Mouse (Mus musculus): ENCODE data around the gene Fam172a.
A peak's percentile ranks its signal among the peaks of the same experiment; 100 is the strongest.

Fam172a gene

DNA sequence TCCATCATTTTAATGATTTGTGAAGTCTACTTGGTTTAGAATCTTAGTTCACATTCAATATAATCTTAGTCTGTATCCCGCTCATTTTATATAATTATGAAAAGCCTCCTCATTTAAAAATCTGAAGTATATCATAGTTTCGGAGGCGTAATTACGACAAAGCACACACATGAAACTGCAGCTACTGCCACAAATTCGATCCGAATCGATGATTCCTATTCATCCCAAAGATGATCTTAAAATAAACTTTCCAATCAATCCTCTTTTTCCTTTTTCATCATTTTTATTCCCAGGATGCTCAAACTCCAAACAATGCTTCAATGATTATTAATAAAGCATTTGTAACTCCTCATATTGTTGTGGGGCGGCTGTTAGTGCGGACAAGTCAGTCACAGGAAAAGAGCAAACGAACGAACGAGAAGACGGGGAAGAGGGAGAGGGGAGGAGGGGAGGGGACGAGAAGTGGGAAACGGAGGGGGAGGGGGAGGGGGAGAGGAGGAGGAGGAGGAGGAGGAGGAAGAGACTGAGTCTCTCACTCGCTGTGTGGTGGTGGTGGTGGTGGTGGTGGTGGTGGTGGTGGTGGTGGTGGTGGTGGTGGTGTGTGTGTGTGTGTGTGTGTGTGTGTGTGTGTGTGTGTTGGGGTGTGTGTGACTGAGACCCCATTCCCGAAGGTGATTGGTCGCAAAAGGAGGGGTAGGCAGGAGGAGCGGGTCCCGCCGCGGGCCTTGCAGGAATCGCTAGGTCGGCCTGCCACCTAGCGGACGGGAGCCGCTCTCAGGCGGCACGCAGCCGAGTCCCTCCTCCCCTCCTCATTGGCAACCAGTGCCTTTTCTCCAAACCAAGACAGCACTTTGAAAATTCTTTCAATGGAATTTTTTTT lies 499.4 kb downstream of the Fam172a start:
- peak; percentile 97 for DNase-seq

DNA sequence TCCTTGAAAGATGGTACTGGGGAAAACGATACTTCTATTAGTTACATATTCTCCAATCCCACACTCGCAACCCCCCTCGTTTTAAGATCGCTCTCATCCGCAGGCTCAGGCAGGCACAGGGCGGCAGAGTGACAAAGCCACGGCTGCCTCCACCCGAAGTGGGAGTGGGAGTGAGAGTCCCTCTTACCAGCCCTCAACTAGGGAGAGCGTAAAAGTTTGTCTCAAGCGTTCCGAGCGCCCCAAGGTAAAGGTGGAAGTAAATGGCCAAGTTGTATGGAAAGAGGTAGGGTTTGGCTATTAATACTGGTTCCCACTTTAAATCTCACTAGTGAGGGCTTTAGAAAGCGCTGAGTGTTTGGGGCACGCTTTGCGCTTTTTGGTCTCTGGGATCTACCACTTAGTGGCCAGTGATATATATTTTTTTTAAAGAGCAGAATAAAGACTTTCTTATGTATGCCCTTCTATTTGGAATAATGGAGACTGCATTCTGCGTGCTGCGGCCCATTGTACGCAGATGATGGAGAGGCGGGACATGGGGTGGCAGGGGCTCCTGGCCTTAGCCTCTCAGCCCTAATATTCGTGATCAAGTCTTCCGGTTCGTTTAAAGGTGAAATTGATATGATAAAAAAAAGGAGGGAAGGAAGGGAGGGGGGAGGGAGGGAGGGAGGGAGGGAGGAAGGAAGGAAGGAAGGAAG lies 500.2 kb downstream of the Fam172a start:
- no peak for DNase-seq

DNA sequence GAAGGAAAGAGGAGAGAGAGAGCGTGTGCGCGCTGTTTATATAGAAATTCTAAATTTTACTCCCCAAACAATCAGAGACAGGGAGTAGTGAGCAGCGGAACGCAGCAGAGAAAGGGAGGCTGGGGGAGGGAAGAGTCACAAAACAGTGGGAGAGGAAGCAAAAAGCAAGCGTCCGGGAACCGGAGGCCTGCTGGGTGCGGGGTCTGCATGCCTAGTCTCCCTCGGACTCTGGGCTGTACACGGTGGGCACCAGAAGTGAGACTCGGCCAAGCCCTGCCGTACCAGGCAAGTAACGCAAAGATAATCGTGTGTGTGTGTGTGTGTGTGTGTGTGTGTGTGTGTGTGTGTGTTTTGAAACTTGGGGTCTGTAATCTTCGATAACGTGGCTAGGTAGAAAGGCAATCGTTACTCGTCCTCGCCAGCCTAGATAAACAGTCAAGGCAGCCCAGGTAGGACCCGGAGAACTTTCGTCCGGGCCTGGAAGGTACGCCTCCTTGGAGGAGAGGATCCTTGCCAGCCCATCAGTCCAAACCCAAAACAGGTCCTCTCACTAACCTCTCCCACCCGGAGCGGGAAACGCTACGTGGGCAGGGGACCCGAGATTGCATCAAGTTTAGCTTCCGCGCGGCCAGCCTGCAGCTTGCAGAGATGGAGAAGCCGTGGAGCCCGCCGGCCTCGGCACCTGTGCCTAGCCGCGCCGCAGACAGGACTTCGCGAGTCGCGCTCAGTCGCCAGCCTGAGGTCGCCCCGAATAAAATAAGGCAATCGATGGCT lies 500.9 kb downstream of the Fam172a start:
- DNase-seq: peak; percentile 72 to 78

DNA sequence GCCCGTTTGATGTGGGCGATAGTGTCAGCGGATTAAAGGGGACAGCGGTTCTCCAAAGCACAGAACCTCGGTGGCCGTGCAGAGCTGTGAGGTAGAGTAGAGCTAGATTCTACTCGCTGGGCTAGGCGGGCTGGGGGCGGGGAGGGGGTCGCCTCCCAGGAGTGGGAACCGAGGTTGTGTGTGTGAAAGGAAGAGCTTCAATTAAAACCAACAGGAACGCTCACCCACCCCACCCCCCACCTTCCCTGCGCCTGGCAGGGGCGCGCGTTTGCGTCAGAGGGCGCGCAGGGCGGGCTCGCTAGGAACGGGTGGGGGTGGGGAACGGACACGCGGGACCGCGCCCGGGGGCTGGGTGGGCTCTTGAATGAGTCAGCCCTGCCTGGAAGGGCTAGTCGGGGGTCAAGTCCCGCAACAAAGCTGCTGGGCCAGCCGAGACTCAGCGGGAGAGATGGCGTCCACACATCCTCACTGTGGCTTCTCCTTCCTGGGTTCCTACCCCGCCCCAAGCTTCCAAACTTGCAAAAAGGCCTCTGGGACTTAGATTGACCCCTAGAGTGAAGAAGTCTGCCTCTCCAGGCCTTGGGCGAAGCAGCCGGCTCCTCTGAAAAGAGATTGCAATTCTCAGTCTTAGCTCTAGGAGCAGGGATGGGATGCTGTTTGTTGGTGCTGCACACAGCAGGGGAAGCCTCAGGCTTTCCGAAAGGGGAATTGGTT lies 501.7 kb downstream of the Fam172a start:
- DNase-seq: peak; percentile 81 to 86

DNA sequence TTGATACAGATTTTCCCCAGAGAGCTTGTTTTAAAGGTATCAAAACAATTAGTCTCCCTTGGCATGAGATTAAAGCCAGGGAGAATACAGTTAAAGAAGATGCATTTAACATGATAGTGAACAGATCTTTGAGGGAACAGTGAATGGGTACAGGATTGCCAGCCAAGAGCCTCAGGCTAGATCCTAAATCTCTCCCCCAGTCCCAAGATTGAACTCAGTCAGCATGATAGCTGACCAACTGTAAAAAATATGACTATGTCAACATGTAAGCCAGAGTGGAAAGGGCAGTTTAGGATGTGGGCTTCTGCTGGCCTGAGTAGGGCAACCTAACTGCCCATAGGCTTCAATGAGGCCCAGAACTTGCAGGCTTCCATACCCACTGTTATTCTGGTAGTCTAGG lies 503.6 kb downstream of the Fam172a start:
- no peak for DNase-seq

DNA sequence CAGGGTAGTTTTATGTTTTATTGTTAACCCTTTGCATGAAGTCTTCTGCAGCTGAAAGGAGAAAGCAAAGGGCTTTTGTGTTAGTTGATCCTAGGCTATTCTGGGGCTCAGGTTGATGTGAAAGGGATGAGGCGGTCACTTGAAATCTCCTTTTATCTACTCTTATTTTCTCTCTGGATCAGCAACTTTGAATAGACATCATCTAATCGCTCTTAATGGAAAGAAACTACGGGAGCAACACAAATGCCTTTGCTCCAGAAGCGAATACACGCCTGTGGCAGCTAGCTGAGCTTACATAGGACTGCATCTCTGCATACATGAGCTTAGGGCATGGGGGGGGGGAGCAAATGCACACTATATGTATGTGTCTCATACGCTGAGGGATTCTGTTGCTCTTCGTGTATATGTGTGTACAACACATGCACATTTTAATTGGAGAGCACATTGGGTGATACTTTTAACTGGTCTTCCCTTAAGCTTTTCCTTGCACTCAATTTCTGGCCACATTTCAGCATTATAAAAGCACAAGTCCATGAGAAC lies 505.1 kb downstream of the Fam172a start:
- DNase-seq: no peak

DNA sequence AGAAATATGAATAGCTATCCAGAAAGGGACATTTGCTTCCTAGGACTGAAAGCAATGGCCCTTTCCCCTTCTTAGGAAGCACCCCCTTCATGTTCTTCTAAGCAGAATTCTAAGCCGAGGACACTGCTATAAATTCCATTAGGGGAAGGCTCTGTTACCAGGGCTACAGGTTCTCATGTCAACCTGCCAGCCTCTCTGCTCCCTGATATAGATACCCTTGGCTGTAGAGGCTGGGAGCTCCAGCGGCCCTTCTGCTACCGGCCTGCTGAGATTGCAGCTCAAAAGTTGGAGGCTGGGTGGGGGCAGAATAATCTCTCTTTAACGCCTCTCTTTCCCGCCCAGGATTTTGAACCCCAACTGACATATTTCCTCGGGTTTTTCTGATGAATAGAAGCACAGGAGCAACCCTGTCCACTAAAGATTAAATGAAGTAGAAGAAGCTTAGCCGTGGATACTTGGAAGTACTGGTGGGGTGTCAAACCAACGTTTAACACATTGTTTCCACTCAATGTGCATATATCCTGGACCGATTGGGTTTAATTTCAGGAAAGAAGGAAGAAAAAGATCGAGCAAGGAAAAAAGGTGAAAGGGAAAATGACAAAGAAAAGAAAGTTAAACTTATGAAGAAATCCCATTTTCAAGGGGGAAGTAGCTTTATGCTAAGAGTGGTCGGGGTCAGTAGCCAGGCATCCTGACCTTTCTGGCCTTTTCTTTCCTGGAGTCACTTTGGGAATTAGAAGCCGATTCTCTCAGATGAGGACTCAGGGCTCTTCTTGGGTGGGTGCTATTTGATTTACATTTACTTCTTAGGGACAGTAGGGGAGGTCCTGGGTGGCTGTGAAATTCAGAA lies 506.2 kb downstream of the Fam172a start:
- peak; percentile 44 to 60 for DNase-seq

DNA sequence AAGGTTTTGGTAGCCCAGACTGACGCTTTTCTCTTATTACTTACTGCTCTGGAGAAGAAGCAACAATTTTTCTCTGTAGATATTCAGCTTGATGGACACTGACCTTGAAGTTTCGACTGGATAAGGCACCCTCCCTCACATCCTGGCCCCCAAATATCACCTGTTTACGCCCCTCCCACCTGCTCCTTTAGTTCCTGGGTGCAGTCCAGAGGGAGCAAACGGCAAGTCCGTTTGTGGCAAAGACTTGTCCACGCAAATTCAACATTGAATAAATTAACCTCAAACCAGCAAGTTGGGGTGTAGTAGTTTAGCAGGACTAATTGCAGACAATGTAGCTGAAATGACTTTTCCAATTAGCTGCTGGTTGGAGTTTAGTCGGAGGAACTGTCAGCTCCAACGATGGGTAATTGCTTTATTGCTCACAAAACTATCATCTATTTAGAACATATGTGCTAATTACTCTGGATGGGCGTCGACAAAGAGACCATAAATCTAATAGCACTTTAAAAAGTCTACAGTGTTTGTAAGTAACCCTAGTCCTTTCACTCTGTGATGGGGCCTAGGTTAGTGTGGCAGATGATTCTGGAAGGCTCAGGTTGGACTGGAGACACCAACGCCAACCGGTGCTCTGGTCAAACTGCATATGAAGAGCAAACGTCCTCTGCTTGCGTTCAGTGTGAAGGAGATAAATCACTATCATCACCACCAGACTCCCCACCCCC lies 507.0 kb downstream of the Fam172a start:
- no peak for DNase-seq

DNA sequence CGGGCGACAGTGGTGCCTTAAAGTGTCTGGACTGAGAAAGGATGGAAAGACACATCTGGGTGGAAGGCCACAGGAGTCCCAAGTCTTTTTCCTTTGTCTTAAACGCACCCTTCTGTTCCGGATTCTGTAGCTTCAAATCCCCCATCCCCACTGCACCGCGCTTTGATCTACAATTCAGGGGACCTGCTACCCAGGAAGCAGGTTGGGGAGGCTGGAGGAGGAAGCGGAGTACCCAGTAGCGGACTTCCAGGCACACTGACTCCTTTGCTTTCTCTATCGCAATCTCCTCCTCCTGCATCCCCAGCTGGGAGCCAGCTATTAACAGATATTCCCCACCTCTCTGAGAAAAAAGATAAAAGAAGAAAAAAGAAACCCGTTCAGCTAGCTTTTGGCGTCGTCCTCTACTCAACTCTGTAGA lies 507.8 kb downstream of the Fam172a start:
- DNase-seq: no peak

DNA sequence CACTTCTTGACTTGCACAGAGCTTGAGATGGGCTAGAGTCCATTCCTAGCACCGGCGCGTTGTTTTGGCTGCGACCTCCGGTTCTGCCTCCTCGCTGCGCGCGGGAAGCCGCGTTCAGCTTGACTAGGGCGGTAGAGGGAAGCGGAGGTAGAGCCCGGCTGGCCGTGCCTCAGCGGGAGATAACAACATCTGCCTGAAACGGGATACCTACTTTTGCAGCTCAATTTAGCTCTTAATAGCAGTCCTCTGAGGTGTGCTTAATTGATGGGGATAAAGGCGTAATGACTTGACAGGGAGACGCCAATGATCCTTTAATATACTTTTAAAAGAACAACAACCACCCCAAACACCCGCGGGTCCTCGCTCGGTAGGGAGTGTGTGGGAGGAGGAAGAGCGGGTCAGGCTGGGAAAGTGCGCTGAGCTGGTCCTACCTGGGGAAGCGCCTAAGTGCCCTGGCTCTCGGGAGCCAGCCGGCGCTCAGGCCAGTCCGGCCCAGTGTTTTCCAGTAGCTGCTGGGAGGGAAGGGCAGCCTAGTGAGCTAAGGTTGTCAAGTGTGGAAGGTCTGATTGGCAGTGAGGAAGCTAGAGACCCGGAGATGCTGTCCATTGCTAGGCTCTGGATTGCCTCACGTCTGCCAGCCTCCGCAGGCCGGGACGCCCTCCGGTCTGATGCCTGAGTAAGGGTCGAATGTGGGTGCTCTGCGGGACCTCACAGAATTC lies 508.4 kb downstream of the Fam172a start:
- DNase-seq: peak; percentile 59 to 69

DNA sequence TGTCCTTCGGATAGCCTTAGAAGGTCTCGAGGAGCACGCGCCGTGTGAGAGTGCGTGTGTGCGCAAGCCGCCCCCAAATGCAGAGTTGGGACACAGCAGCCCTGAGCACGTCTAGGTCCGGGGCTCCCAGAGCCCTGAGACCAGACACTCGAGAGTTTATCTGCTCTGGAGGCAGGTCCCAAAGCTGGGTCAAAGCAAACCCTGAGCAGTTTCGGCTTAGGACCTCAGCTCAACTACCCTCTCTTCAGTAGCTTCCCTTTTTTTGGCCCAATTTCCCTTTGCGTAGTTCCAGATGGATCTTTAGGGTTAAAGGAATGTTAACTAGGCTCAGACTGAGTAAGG lies 508.9 kb downstream of the Fam172a start:
- no peak for DNase-seq

DNA sequence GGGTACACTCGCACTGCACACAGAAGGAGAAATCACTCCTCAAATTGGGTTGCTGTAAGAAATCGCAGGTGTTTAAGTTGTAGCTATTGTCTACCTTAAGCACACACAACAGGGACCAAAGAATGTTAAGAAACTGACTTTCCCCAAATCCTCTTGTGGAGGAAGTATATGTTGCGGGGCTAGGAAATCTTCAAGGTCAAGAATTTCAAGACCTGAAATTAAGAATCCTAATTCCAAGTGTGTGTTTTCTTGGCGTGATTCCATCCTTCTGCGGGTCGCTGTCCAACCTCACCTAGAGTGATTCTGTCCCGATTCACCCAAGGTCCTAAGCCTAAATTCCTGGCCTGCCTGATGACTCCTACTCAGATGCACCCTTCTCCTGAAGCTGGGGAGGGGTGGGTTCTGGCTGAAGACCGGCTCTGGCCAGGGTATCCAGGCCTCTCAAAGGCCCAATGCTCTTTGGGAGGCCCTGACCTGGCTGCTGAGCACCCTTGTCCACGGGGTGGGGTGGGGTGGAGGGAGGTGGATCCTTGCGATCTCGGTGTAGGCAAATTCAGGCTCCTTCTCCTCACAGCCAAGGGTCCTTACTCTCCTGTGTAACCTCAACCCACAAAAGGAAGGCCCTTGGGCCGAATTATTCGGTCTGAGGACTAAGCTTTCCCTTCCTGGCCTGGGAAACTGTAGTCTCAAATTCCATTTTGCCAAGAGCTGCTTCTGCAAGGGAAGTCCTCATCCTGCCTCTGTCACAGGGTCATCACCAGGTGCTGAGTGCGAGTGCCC lies 509.6 kb downstream of the Fam172a start:
- DNase-seq: no peak

DNA sequence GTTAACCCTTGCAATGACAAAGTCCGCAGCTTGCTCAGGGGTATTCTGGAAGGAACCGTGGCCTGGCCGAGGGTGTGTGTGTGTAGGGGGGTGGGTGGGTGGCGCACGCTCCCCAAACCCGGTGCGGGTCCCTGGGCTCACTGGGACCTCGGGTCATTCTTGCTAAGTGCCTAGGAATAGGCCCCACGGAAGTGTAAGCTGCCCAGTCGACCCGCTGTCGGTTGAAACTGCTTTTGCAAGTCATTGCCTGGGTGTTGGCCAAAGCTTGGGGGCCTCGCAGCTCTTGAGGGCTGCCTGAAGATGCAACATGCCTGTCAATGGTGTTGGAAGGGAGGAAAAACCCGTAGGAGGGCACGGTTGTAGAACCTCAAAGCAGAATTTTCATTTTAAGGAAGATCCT lies 510.3 kb downstream of the Fam172a start:
- no peak for DNase-seq

DNA sequence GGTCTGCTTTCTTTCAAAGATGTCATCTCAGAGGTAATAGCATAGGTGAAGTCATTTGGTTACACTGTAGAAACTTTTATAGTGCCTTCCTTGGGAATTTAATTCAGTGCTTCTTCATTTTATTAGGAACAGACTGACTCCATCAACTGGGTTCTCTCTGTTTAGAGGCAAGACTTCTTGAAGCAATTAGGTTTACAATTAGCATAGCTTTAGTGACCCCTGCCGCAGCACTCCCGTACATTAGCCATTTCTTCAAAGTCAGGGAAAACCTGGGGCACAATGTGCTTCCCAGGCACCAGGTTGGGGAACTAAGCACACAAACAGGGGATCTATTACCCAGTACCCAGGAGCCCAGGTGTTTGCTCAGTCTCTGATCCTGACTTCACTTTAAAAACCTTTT lies 511.3 kb downstream of the Fam172a start:
- no peak for DNase-seq

DNA sequence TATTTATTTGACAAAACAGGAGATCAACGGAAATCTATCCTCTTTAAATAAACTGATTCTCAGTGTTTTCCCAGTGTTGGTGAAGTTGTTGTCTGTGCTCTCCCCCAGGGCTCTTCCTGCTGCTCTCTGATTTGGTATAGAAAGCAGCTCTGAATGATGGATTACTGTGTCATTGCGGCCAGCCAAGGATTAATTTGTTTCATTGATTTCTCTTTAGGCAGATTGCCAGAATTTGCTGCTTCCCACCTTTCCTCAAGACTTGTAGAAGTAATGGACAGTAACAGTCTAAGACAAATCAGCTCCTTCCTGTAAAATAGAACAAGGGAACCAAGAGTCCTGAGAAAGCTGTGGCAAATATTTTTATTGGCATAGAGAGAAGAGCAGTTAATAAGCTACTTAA lies 513.4 kb downstream of the Fam172a start:
- no peak for DNase-seq
